Mouse (Mus musculus) CH12.LX (cell line): ENCODE data around the gene Gm8108.
"Not testable (repeated sequence)": the region's sequence is repeated elsewhere in the genome, so short reads cannot be mapped to it uniquely, and the experiment has no call there.

ENCODE experiments used
- CTCF ChIP-seq, 2 experiments: IDR thresholded peaks in 1 of 2; conservative IDR thresholded peaks in 1 of 2; 2 replicates each; pipeline ENCODE4 v1.5.1; 2011 to 2012; ENCODE audit warnings: low read depth in 2 of 2, low read length in 2 of 2, improper control_type of control experiment in 1 of 2, inconsistent platforms in 1 of 2, mild to moderate bottlenecking in 1 of 2, moderate library complexity in 1 of 2
- EP300 ChIP-seq: IDR thresholded peaks from 2 replicates; pipeline ENCODE4 v1.6.1; 2011; ENCODE audit warnings: low read length, improper control_type of control experiment
- ETS1 ChIP-seq: conservative IDR thresholded peaks from 2 replicates; pipeline ENCODE4 v1.6.1; 2012; ENCODE audit warnings: low read depth, mild to moderate bottlenecking, inconsistent platforms, low read length, improper control_type of control experiment, moderate library complexity
- HCFC1 ChIP-seq: IDR thresholded peaks from 2 replicates; pipeline ENCODE4 v1.6.1; 2012; ENCODE audit warnings: low read depth, mild to moderate bottlenecking, inconsistent platforms, low read length, improper control_type of control experiment
- IRF4 ChIP-seq: IDR thresholded peaks from 2 replicates; pipeline ENCODE4 v1.6.1; 2014; ENCODE audit warnings: low read depth, mild to moderate bottlenecking, inconsistent platforms, low read length, improper control_type of control experiment
- MAFK ChIP-seq: IDR thresholded peaks from 2 replicates; pipeline ENCODE4 v1.6.1; 2011; ENCODE audit warnings: low read length, improper control_type of control experiment; ENCODE audit not compliant: insufficient replicate concordance
- MAZ ChIP-seq: IDR thresholded peaks from 2 replicates; pipeline ENCODE4 v1.6.1; 2012; ENCODE audit warnings: low read depth, mild to moderate bottlenecking, inconsistent platforms, low read length, improper control_type of control experiment, moderate library complexity
- NRF1 ChIP-seq: IDR thresholded peaks from 2 replicates; pipeline ENCODE4 v1.6.1; 2014; ENCODE audit warnings: low read depth, mild to moderate bottlenecking, inconsistent platforms, low read length, improper control_type of control experiment, moderate library complexity
- POLR2A ChIP-seq: IDR thresholded peaks from 2 replicates; pipeline ENCODE4 v1.6.1; 2011; ENCODE audit warnings: low read depth, mild to moderate bottlenecking, improper control_type of control experiment, low read length
- RAD21 ChIP-seq: IDR thresholded peaks from 2 replicates; pipeline ENCODE4 v1.6.1; 2011; ENCODE audit warnings: low read depth, mild to moderate bottlenecking, low read length, improper control_type of control experiment, moderate library complexity
- SIN3A ChIP-seq: IDR thresholded peaks from 2 replicates; pipeline ENCODE4 v1.6.1; 2012; ENCODE audit warnings: low read length, improper control_type of control experiment, inconsistent platforms
- USF1 ChIP-seq: IDR thresholded peaks from 2 replicates; pipeline ENCODE4 v1.6.1; 2014; ENCODE audit warnings: low read depth, mild to moderate bottlenecking, inconsistent platforms, low read length, improper control_type of control experiment
- USF2 ChIP-seq: conservative IDR thresholded peaks from 2 replicates; pipeline ENCODE4 v1.6.1; 2011; ENCODE audit warnings: low read depth, low read length, improper control_type of control experiment

- not testable (repeated sequence) for TF ChIP-seq ETS1; SIN3A; HCFC1; MAZ; EP300; CTCF (conservative IDR thresholded peaks at IDR 0.05 in 1 of 2, IDR thresholded peaks at IDR 0.05 in 1 of 2; ENCODE audit: low read depth in 2 of 2, low read length in 2 of 2); POLR2A; USF1; NRF1; IRF4; RAD21; MAFK; USF2
These were observed 54.4 kb downstream of the Gm8108 start, which contains the start of gene Gm3127 for GRCm38 (mm10) chr14:4164730-4165129.
